Mouse (Mus musculus) midbrain, embryonic 15.5 days (tissue): ENCODE measurements at regions not wholly inside any gene's neighbourhood (a gene's known extent, or its start where the extent isn't known, plus 50 kb on each side); places are given as distances from the start of the nearest gene placed in this dataset.

ENCODE experiments used
- ATAC-seq: fragments of 200-750 bp; cut with Nextera tagmentation; replicated peaks from 2 replicates; pipeline ENCODE4 v1.8.0; 2017; ENCODE audit warnings: moderate TSS enrichment
- H3K27ac ChIP-seq: fragments of 300-500 bp; sonication (generic); 2 replicates; pipeline ENCODE4 v1.5.1; 2015; ENCODE audit warnings: mild to moderate bottlenecking, inconsistent platforms
- H3K27me3 ChIP-seq: fragments of 300-500 bp; sonication (generic); replicated peaks from 2 replicates; pipeline ENCODE4 v1.6.1; 2015; ENCODE audit warnings: inconsistent platforms
- H3K36me3 ChIP-seq: fragments of 300-500 bp; sonication (generic); replicated peaks from 2 replicates; pipeline ENCODE4 v1.6.1; 2015; ENCODE audit warnings: inconsistent platforms
- H3K4me1 ChIP-seq: fragments of 300-500 bp; sonication (generic); 2 replicates; pipeline ENCODE4 v1.6.1; 2015; ENCODE audit warnings: inconsistent platforms
- H3K4me2 ChIP-seq: fragments of 300-500 bp; sonication (generic); 2 replicates; pipeline ENCODE4 v1.6.1; 2015; ENCODE audit warnings: inconsistent platforms, mild to moderate bottlenecking, moderate library complexity
- H3K4me3 ChIP-seq: fragments of 300-500 bp; sonication (generic); 2 replicates; pipeline ENCODE4 v1.5.1; 2015; ENCODE audit warnings: mild to moderate bottlenecking, inconsistent platforms
- H3K9ac ChIP-seq: fragments of 300-500 bp; sonication (generic); 2 replicates; pipeline ENCODE4 v1.6.1; 2015; ENCODE audit warnings: mild to moderate bottlenecking, inconsistent platforms
- H3K9me3 ChIP-seq: fragments of 300-500 bp; sonication (generic); 2 replicates; pipeline ENCODE4 v1.6.1; 2016; ENCODE audit warnings: inconsistent platforms
- WGBS: fragments of 180-500 bp; shearing (Covaris S2); methylation state at CpG from one replicate; pipeline ENCODE4 v1.1.7; 2015; ENCODE audit warnings: mixed read lengths; 5-methylcytosine and 5-hydroxymethylcytosine counted together

GRCm38 (mm10) chr2:61922496-61922895 is 119.8 kb downstream of the Tbr1 start:
- H3K9ac ChIP-seq: no peak overlapping the region
- no peak overlapping the region for H3K27ac ChIP-seq
- no peak overlapping the region for H3K4me3 ChIP-seq
- H3K9me3 ChIP-seq: no peaks in the 10 kb centered on the region
- no peaks in the 10 kb centered on the region for H3K4me1 ChIP-seq
- ATAC-seq: no peak
- H3K4me2 ChIP-seq: no peak overlapping the region
- H3K27me3 ChIP-seq: no peaks in the 10 kb centered on the region
- H3K36me3 ChIP-seq: no peaks in the 10 kb centered on the region
- WGBS: 90% methylated on average over 1 of the region's 1 CpGs

DNA sequence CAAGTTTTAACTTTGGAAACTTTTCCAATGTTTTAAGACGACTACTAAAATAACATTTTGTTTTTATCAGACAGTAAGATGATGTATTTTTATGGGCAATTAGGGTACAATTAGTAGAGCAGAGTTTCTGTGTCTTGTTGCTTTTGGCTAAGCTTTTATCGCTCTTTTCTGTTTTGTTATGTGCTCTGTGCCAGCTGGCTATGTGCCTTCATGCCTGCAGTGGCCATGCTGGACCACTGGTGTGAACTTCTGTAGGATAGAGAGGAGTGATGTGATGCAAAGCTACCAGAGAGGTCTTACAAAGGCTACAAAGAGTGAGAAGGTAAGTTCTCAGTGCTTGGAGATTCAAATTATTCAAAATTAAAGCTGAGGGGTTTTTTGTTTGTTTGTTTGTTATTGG is 108.0 kb upstream of the Slc4a10 start:
- Histone ChIP-seq H3K9me3 (no peaks in the 10 kb centered on the region), H3K4me3 (no peak overlapping the region), H3K4me2 (no peak overlapping the region), H3K27ac (no peak overlapping the region), H3K9ac (no peak overlapping the region), H3K36me3 (no peaks in the 10 kb centered on the region), H3K27me3 (no peaks in the 10 kb centered on the region), H3K4me1 (no peaks in the 10 kb centered on the region)
- 90% methylated on average over 2 of the region's 2 CpGs for WGBS
- ATAC-seq: no peak

GRCm38 (mm10) chr2:61965916-61966315 is 80.3 kb upstream of the Slc4a10 start:
- H3K36me3 ChIP-seq: no peaks in the 10 kb centered on the region
- H3K27me3 ChIP-seq: no peaks in the 10 kb centered on the region
- WGBS: 90% methylated on average over 2 of the region's 2 CpGs
- H3K9me3 ChIP-seq: no peaks in the 10 kb centered on the region
- no peaks in the 10 kb centered on the region for H3K4me1 ChIP-seq
- no peak for ATAC-seq
- no peak overlapping the region for H3K4me3 ChIP-seq
- H3K9ac ChIP-seq: no peak overlapping the region
- no peak overlapping the region for H3K4me2 ChIP-seq
- no peak overlapping the region for H3K27ac ChIP-seq

DNA sequence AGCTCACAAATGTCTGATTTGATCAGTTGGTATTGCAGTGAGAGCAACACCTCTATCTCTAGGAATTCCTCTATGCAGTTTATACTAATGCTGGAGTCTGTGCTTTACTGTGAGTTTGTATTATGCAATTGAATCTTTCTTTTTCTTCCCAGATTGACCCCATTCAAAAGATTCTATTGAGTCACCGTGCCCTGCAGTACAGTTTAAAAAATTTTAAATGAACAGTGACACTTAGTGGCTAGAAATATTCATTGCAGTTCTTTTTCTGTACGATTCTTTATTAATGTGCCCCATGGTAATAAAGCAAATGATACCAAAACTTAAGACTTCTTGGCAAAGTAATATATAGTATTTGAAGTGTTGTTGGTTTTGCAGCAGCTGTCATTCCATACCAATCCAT is 78.5 kb upstream of the Slc4a10 start:
- Histone ChIP-seq H3K9me3 (no peaks in the 10 kb centered on the region), H3K27me3 (no peaks in the 10 kb centered on the region), H3K4me1 (no peaks in the 10 kb centered on the region), H3K27ac (no peak overlapping the region), H3K9ac (no peak overlapping the region), H3K4me3 (no peak overlapping the region), H3K4me2 (no peak overlapping the region), H3K36me3 (no peaks in the 10 kb centered on the region)
- 0 out of 2 replicates have a peak, but pooled peaks have one; percentile 63 for ATAC-seq
- WGBS: 8% methylated on average over 2 of the region's 2 CpGs

DNA sequence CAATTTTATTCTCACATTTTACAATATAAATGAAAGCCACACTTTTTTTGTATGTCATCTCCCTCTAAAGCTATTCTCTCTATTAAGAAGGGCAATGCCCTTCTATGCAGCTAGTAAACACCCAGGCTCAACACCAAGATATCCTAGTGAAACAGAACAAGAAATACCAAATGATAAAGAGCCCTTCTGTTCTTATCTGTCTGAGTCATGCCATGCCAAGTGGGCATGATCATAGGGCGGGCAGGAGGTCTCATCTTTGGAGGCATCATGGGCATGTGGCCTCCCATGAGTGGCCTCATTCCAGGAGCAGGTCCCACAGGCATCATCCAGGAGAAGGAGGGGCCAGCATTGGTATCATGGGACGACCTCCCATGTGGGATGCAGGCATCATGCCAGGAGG is 76.2 kb upstream of the Slc4a10 start:
- H3K4me1 ChIP-seq: no peaks in the 10 kb centered on the region
- H3K4me2 ChIP-seq: no peak overlapping the region
- 73% methylated on average over 2 of the region's 2 CpGs for WGBS
- H3K9me3 ChIP-seq: no peaks in the 10 kb centered on the region
- no peak overlapping the region for H3K4me3 ChIP-seq
- no peak for ATAC-seq
- no peak overlapping the region for H3K27ac ChIP-seq
- no peak overlapping the region for H3K9ac ChIP-seq
- no peaks in the 10 kb centered on the region for H3K36me3 ChIP-seq
- no peaks in the 10 kb centered on the region for H3K27me3 ChIP-seq

- Histone ChIP-seq H3K4me2 (no peak overlapping the region), H3K9me3 (no peaks in the 10 kb centered on the region), H3K27ac (no peak overlapping the region), H3K27me3 (no peaks in the 10 kb centered on the region), H3K4me3 (no peak overlapping the region), H3K9ac (no peak overlapping the region), H3K36me3 (no peaks in the 10 kb centered on the region), H3K4me1 (no peaks in the 10 kb centered on the region)
- ATAC-seq: no peak
- 66% methylated on average over 3 of the region's 3 CpGs for WGBS
These were observed 61.5 kb upstream of the Slc4a10 start for GRCm38 (mm10) chr2:61984771-61985170.

GRCm38 (mm10) chr2:61986967-61987550 is 59.2 kb upstream of the Slc4a10 start:
- Histone ChIP-seq H3K4me2 (no peak overlapping the region), H3K9ac (no peak overlapping the region), H3K9me3 (no peaks in the 10 kb centered on the region), H3K4me3 (no peak overlapping the region), H3K27me3 (no peaks in the 10 kb centered on the region), H3K4me1 (no peaks in the 10 kb centered on the region), H3K27ac (no peak overlapping the region), H3K36me3 (no peaks in the 10 kb centered on the region)
- ATAC-seq: no peak
- 48% methylated on average over 5 of the region's 5 CpGs for WGBS
